Mouse (Mus musculus): ENCODE results near the gene Chga. TPM values are rescaled to one million over a fixed set of nuclear protein-coding genes. Genes with fewer than 3 reads are reported as not detected.
A peak's percentile ranks its signal among the peaks of the same experiment; 100 is the strongest.

Chga gene
- total and polyA plus RNA-seq, 3 experiments, result not detected

- peak; percentile 69 for TF ChIP-seq GATA1 (IDR thresholded peaks at IDR 0.05; ENCODE audit: low read depth, low read length)
- no peak for TF ChIP-seq ELF1 (IDR thresholded peaks at IDR 0.05; ENCODE audit: low read depth, low read length)
- TF ChIP-seq E2F4 (IDR thresholded peaks at IDR 0.05; ENCODE audit: borderline replicate concordance, low read depth, low read length), result no peak
- TF ChIP-seq RAD21 (IDR thresholded peaks at IDR 0.05; ENCODE audit: low read depth, low read length), result no peak
- TF ChIP-seq RCOR1 (IDR thresholded peaks at IDR 0.05; ENCODE audit: low read depth, low read length), result 0 out of 2 replicates have a peak, but pooled peaks have one; percentile 37
- TF ChIP-seq BHLHE40 (IDR thresholded peaks at IDR 0.05; ENCODE audit: borderline replicate concordance, low read depth, low read length), result no peak
- no peaks in the 10 kb centered on the region for H3K79me2 ChIP-seq (ENCODE audit: control insufficient read depth, insufficient read depth, low read length, poor library complexity)
- H3K27me3 ChIP-seq (ENCODE audit: control insufficient read depth in 1 of 2, insufficient read depth in 2 of 2, low read length in 2 of 2), result no peaks in the 10 kb centered on the region
- H3K4me3 ChIP-seq (ENCODE audit: control insufficient read depth in 1 of 2, insufficient read depth in 1 of 2, low read depth in 2 of 2, low read length in 2 of 2), result no peak overlapping the region
- no peaks in the 10 kb centered on the region for H3K9me3 ChIP-seq (replicated peaks; ENCODE audit: insufficient read depth, low read length)
- H3K27ac ChIP-seq (ENCODE audit: control insufficient read depth, low read depth, low read length), result no peak overlapping the region
- 0 out of 4 replicates have a peak, but pooled peaks cover 0 to 3% of the 10 kb centered on the region in 2 experiments for H3K4me1 ChIP-seq (ENCODE audit: control insufficient read depth in 1 of 2, insufficient read depth in 2 of 2, low read length in 2 of 2)
- H3K9ac ChIP-seq (ENCODE audit: control insufficient read depth, low read depth, low read length, poor library complexity, severe bottlenecking), result no peak overlapping the region
- DNase-seq (ENCODE audit: low read depth, low spot score), result peak; percentile 38
- H3K36me3 ChIP-seq (ENCODE audit: control insufficient read depth in 1 of 2, insufficient read depth in 2 of 2, low read length in 2 of 2), result no peaks in the 10 kb centered on the region; a peak in 2 of 4 replicates
Observed at GRCm38 (mm10) chr12:102605607-102606006, 50.8 kb downstream of the Chga start.

GRCm38 (mm10) chr12:102607066-102607465 is 52.3 kb downstream of the Chga start:
- no peaks in the 10 kb centered on the region; a peak in 2 of 4 replicates for H3K36me3 ChIP-seq (ENCODE audit: control insufficient read depth in 1 of 2, insufficient read depth in 2 of 2, low read length in 2 of 2)
- no peak overlapping the region for H3K9ac ChIP-seq (ENCODE audit: control insufficient read depth, low read depth, low read length, poor library complexity, severe bottlenecking)
- H3K27ac ChIP-seq (ENCODE audit: control insufficient read depth, low read depth, low read length), result no peak overlapping the region
- 0 out of 4 replicates have a peak, but pooled peaks cover 0 to 3% of the 10 kb centered on the region in 2 experiments for H3K4me1 ChIP-seq (ENCODE audit: control insufficient read depth in 1 of 2, insufficient read depth in 2 of 2, low read length in 2 of 2)
- TF ChIP-seq EP300 (IDR thresholded peaks at IDR 0.05; ENCODE audit: low read depth in 1 of 2, low read length in 2 of 2) (no peak), MYC (IDR thresholded peaks at IDR 0.05; ENCODE audit: low read depth, low read length) (no peak), MAFK (IDR thresholded peaks at IDR 0.05; ENCODE audit: borderline replicate concordance, low read depth, low read length) (no peak), KAT2A (conservative IDR thresholded peaks at IDR 0.05; ENCODE audit: low read depth, low read length) (no peak), ZC3H11A (IDR thresholded peaks at IDR 0.05; ENCODE audit: low read depth, low read length) (no peak), MEF2A (IDR thresholded peaks at IDR 0.05; ENCODE audit: extremely low read depth, insufficient replicate concordance, low read depth, low read length, poor library complexity, severe bottlenecking) (no peak), USF1 (IDR thresholded peaks at IDR 0.05; ENCODE audit: low read depth, low read length) (no peak), NRF1 (IDR thresholded peaks at IDR 0.05; ENCODE audit: insufficient read depth, low read depth, low read length, poor library complexity, severe bottlenecking) (no peak), RAD21 (IDR thresholded peaks at IDR 0.05; ENCODE audit: low read depth, low read length) (no peak), POLR2A (IDR thresholded peaks at IDR 0.05; ENCODE audit: control insufficient read depth in 1 of 2, insufficient read depth in 1 of 2, low read depth in 1 of 2, low read length in 2 of 2, poor library complexity in 1 of 2) (no peak), GABPA (IDR thresholded peaks at IDR 0.05; ENCODE audit: low read depth, low read length) (no peak), GATA1 (IDR thresholded peaks at IDR 0.05; ENCODE audit: low read depth, low read length) (no peak), NELFE (IDR thresholded peaks at IDR 0.05; ENCODE audit: low read depth, low read length) (no peak), MAX (IDR thresholded peaks at IDR 0.05; ENCODE audit: low read length) (no peak), TBP (IDR thresholded peaks at IDR 0.05; ENCODE audit: low read depth, low read length) (no peak), CTCF (IDR thresholded peaks at IDR 0.05 in 2 of 3, conservative IDR thresholded peaks at IDR 0.05 in 1 of 3; ENCODE audit: control insufficient read depth in 1 of 3, insufficient read depth in 1 of 3, low read depth in 2 of 3, low read length in 3 of 3, poor library complexity in 1 of 3, severe bottlenecking in 1 of 3) (no peak), ZNF384 (IDR thresholded peaks at IDR 0.05; ENCODE audit: low read depth, low read length) (no peak)
- H3K4me3 ChIP-seq (ENCODE audit: control insufficient read depth in 1 of 2, insufficient read depth in 1 of 2, low read depth in 2 of 2, low read length in 2 of 2), result no peak overlapping the region
- no peaks in the 10 kb centered on the region for H3K9me3 ChIP-seq (replicated peaks; ENCODE audit: insufficient read depth, low read length)
- H3K27me3 ChIP-seq (ENCODE audit: control insufficient read depth in 1 of 2, insufficient read depth in 2 of 2, low read length in 2 of 2), result no peaks in the 10 kb centered on the region
- H3K79me2 ChIP-seq (ENCODE audit: control insufficient read depth, insufficient read depth, low read length, poor library complexity), result no peaks in the 10 kb centered on the region
- DNase-seq (ENCODE audit: low read depth, low spot score), result no peak
